Mouse (Mus musculus) bone marrow macrophage, adult 2 months (primary cell): ENCODE measurements around the gene Ssbp1.

ENCODE experiments used
- CTCF ChIP-seq: IDR thresholded peaks from 2 replicates; pipeline ENCODE4 v1.5.1; 2012; ENCODE audit warnings: low read depth, mild to moderate bottlenecking, low read length, moderate library complexity
- POLR2A ChIP-seq: IDR thresholded peaks from 2 replicates; pipeline ENCODE4 v1.6.1; 2012; ENCODE audit warnings: mild to moderate bottlenecking, low read depth, low read length, borderline replicate concordance

DNA sequence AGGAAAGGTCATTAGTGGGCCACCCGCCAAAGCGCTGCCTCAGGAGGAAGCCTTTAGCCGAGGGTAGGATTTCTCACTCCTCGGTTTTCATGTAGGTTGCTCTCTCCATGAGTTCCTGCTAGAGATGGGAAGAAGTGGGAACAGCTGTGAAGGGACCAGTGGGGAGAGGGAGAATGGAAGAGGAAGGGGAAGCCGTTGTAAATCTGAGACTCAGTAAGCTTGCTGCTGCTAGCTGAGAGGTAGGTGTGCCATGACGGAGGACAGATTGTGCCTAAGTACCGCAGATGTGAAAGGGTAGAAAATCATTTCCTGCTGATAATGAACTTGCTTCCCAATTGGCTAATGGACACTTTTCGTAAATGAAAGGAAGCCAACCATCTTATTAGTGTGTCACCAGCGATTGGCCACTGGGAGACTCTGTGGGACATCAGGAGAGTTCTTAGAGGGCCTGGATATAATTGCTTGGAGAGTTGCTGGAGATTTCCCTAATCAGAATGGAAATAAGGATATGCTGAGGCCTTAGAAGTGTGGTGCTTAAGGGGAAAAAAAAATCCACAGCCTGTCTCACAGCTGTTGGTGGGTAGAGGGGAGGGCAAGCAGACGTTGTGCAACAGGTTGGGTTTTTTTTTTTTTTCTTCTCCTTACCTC lies 27.7 kb upstream of the Ssbp1 start:
- TF ChIP-seq CTCF (no peak), POLR2A (no peak)
